Comparison of ENCODE assay signal across 46 mouse cellular contexts in the genomic region with DNA sequence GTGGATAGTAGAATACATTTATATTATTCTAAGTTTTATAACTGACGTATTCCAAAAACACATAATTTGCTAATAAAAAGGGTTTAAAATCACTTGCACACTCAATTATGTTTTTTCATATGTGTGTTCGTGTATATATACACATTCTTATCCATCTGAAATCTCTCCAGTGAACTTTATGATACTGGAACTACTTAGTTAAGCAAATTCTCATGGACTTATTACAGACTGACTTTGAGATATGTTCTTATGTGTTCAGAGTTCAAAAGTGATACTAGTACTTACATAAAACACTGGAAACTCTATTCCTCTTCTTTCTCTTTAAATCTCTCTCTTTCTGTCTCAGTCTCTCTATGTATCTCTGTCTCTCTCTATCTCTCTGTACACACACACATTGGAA. TPM values are rescaled to one million over a fixed set of nuclear protein-coding genes. Genes with fewer than 3 reads are reported as not detected.
"Had no signal": no experiment of that assay in that cellular context is flagged by ENCODE, and none has a peak within 500 bp of the region (broad histone marks: within the 10 kb centered on the region; RNA-seq: fewer than 3 reads in every experiment).

No protein-coding gene starts in this region.

- H3K36me3 ChIP-seq: limb, embryonic 10.5 days; limb, embryonic 12.5 days; limb, embryonic 13.5 days; limb, embryonic 15.5 days; liver, embryonic 12.5 days; liver, embryonic 13.5 days; liver, embryonic 15.5 days; lung, embryonic 15.5 days; midbrain, embryonic 10.5 days; midbrain, embryonic 12.5 days; midbrain, embryonic 13.5 days; neural tube, embryonic 12.5 days had no signal

- H3K4me1 ChIP-seq: limb, embryonic 10.5 days; limb, embryonic 12.5 days; limb, embryonic 13.5 days; limb, embryonic 15.5 days; liver, embryonic 12.5 days; liver, embryonic 13.5 days; liver, embryonic 15.5 days; lung, embryonic 15.5 days; megakaryocyte, embryonic 14.5 days; midbrain, embryonic 10.5 days; midbrain, embryonic 12.5 days; midbrain, embryonic 13.5 days; neural tube, embryonic 12.5 days had no signal

- H3K27ac ChIP-seq: limb, embryonic 10.5 days; limb, embryonic 12.5 days; limb, embryonic 13.5 days; limb, embryonic 15.5 days; liver, embryonic 12.5 days; liver, embryonic 13.5 days; liver, embryonic 14.5 days; liver, embryonic 15.5 days; lung, embryonic 15.5 days; macrophage; midbrain, embryonic 10.5 days; midbrain, embryonic 12.5 days; midbrain, embryonic 13.5 days; neural tube, embryonic 12.5 days had no signal

- DNase-seq: left cerebral cortex, postnatal 4 days; liver; liver, embryonic 13.5 days; liver, postnatal 0 days; lung, adult 18-20 months; lung, adult 2 months; lung, embryonic 14.5 days; lung, postnatal 10 days; lung, postnatal 14 days; lung, postnatal 36 days; lung, postnatal 4 days; midbrain, embryonic 14.5 days had no signal

- H3K9ac ChIP-seq: limb, embryonic 12.5 days; limb, embryonic 13.5 days; limb, embryonic 15.5 days; liver, embryonic 12.5 days; liver, embryonic 13.5 days; liver, embryonic 14.5 days; liver, embryonic 15.5 days; liver, postnatal 0 days; lung, embryonic 14.5 days; lung, embryonic 15.5 days; midbrain, embryonic 12.5 days; midbrain, embryonic 13.5 days; neural tube, embryonic 12.5 days had no signal

- ATAC-seq: liver, embryonic 12.5 days; liver, postnatal 0 days; lung, postnatal 0 days; midbrain, embryonic 13.5 days; midbrain, embryonic 16.5 days had no signal

- H3K9me3 ChIP-seq: limb, embryonic 10.5 days; limb, embryonic 12.5 days; limb, embryonic 13.5 days; limb, embryonic 15.5 days; liver, embryonic 12.5 days; liver, embryonic 13.5 days; liver, embryonic 15.5 days; lung, embryonic 15.5 days; megakaryocyte, embryonic 14.5 days; midbrain, embryonic 10.5 days; midbrain, embryonic 12.5 days; midbrain, embryonic 13.5 days; neural tube, embryonic 12.5 days had no signal

- H3K4me3 ChIP-seq: limb, embryonic 10.5 days; limb, embryonic 12.5 days; limb, embryonic 13.5 days; limb, embryonic 15.5 days; liver, embryonic 12.5 days; liver, embryonic 13.5 days; liver, embryonic 15.5 days; lung, embryonic 15.5 days; megakaryocyte, embryonic 14.5 days; midbrain, embryonic 10.5 days; midbrain, embryonic 12.5 days; midbrain, embryonic 13.5 days; myocyte; neural tube, embryonic 12.5 days had no signal

- H3K4me2 ChIP-seq: limb, embryonic 12.5 days; limb, embryonic 13.5 days; limb, embryonic 15.5 days; liver, embryonic 11.5 days; liver, embryonic 12.5 days; liver, embryonic 13.5 days; liver, embryonic 15.5 days; lung, embryonic 14.5 days; lung, embryonic 15.5 days; midbrain, embryonic 11.5 days; midbrain, embryonic 12.5 days; midbrain, embryonic 13.5 days; neural tube, embryonic 12.5 days had no signal

- H3K27me3 ChIP-seq: limb, embryonic 12.5 days; limb, embryonic 13.5 days; limb, embryonic 15.5 days; liver, embryonic 12.5 days; liver, embryonic 13.5 days; liver, embryonic 15.5 days; lung, embryonic 15.5 days; megakaryocyte, embryonic 14.5 days; midbrain, embryonic 12.5 days; midbrain, embryonic 13.5 days; neural tube, embryonic 12.5 days had no signal

RNA-seq across cellular contexts. Expression of a gene that starts 31.5 kb away (rescaled TPM):
- total RNA-seq: left cerebral cortex, postnatal 10 days; left cerebral cortex, postnatal 14 days; left cerebral cortex, postnatal 25 days; left cerebral cortex, postnatal 36 days; left cerebral cortex, postnatal 4 days; liver, adult 2 months; megakaryocyte progenitor cell, adult 5-6 weeks; megakaryocyte, adult 5-6 weeks; megakaryocyte-erythroid progenitor cell, adult 5-6 weeks; midbrain, postnatal 0 days; monocyte, adult 5-6 weeks had no signal
- polyA plus RNA-seq: limb, embryonic 10.5 days; limb, embryonic 11.5 days; limb, embryonic 12.5 days; limb, embryonic 14.5 days; limb, embryonic 15.5 days; liver, adult 2 months; liver, embryonic 11.5 days; liver, embryonic 12.5 days; liver, embryonic 13.5 days; liver, embryonic 14.5 days; liver, embryonic 15.5 days; liver, embryonic 16.5 days; liver, postnatal 0 days; lung, adult 2 months; lung, embryonic 14.5 days; lung, embryonic 15.5 days; lung, embryonic 16.5 days; lung, postnatal 0 days; macrophage; midbrain, embryonic 10.5 days; midbrain, embryonic 11.5 days; midbrain, embryonic 12.5 days; midbrain, embryonic 13.5 days; midbrain, embryonic 14.5 days; midbrain, embryonic 16.5 days; midbrain, postnatal 0 days; myocyte; neural tube, embryonic 11.5 days; neural tube, embryonic 12.5 days had no signal

RNA-seq across cellular contexts. Expression of a gene that starts 57.0 kb away (rescaled TPM):
- total RNA-seq: left cerebral cortex, postnatal 10 days; left cerebral cortex, postnatal 14 days; left cerebral cortex, postnatal 25 days; left cerebral cortex, postnatal 36 days; left cerebral cortex, postnatal 4 days; liver, adult 2 months; megakaryocyte progenitor cell, adult 5-6 weeks; megakaryocyte, adult 5-6 weeks; megakaryocyte-erythroid progenitor cell, adult 5-6 weeks; midbrain, postnatal 0 days; monocyte, adult 5-6 weeks had no signal
- polyA plus RNA-seq: limb, embryonic 10.5 days; limb, embryonic 11.5 days; limb, embryonic 12.5 days; limb, embryonic 13.5 days; limb, embryonic 14.5 days; limb, embryonic 15.5 days; liver, adult 2 months; liver, embryonic 11.5 days; liver, embryonic 12.5 days; liver, embryonic 13.5 days; liver, embryonic 14.5 days; liver, embryonic 15.5 days; liver, embryonic 16.5 days; liver, postnatal 0 days; lung, adult 2 months; lung, embryonic 14.5 days; lung, embryonic 15.5 days; lung, embryonic 16.5 days; lung, postnatal 0 days; macrophage; midbrain, embryonic 10.5 days; midbrain, embryonic 11.5 days; midbrain, embryonic 12.5 days; midbrain, embryonic 13.5 days; midbrain, embryonic 14.5 days; midbrain, embryonic 16.5 days; myocyte; neural tube, embryonic 11.5 days; neural tube, embryonic 12.5 days had no signal
